ENCODE assay signal across 25 mouse cellular contexts in the genomic region with DNA sequence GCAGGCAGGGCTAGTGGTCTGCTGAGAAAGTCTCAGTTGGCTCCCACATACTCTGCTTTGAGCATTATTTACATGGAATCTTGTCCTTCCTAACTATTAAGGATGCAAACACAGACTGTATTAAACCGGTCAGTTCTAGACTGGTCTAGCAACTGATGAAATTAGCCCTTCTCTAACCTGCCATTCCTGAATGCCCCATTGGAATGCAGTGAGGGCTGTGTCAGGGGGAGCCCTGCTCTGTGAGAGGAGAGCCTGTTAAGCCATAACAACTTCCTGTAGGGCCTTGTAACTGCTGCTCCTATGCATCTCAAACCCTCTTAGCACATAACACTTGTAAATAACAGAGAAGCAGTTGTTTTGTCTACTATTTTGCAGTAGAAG.
DNase-seq lines count a peak whose midpoint lies in the region; ATAC-seq lines count a peak whose summit lies in the region.
"Had no signal": no experiment of that assay in that cellular context is flagged by ENCODE, and none has a peak within 500 bp of the region (broad histone marks: within the 10 kb centered on the region; RNA-seq: fewer than 3 reads in every experiment).

No protein-coding gene starts in this region.

- no peak overlapping the region for H3K4me2 ChIP-seq in kidney, embryonic 14.5 days (replicated peaks; ENCODE audit: low read depth, low read length)
- no peak overlapping the region for H3K4me2 ChIP-seq in kidney, embryonic 16.5 days (replicated peaks; ENCODE audit: low read depth, low read length)
- H3K4me2 ChIP-seq in limb, embryonic 11.5 days (ENCODE audit: low read depth, severe bottlenecking): no peak overlapping the region
- H3K4me2 ChIP-seq in heart, embryonic 12.5 days: no peak overlapping the region
- no peak overlapping the region for H3K4me2 ChIP-seq in midbrain, embryonic 15.5 days
- H3K4me2 ChIP-seq: embryonic facial prominence, embryonic 12.5 days; liver, embryonic 12.5 days; lung, embryonic 14.5 days; neural tube, embryonic 13.5 days had no signal

- ATAC-seq in kidney, embryonic 14.5 days (ENCODE audit: low FRiP score, low TSS enrichment): no peak
- ATAC-seq in kidney, embryonic 16.5 days (ENCODE audit: low FRiP score, low TSS enrichment): no peak
- no peak for ATAC-seq in limb, embryonic 11.5 days (ENCODE audit: insufficient number of reproducible peaks, low FRiP score, low TSS enrichment, low read depth)
- no peak for ATAC-seq in heart, embryonic 12.5 days (ENCODE audit: insufficient number of reproducible peaks, low FRiP score)
- no peak for ATAC-seq in midbrain, embryonic 15.5 days (replicated peaks)
- ATAC-seq: hindbrain, embryonic 16.5 days; intestine, embryonic 16.5 days; liver, embryonic 12.5 days had no signal

- H3K27ac ChIP-seq in kidney, embryonic 14.5 days (ENCODE audit: low read depth, low read length): no peak overlapping the region
- 0 out of 2 replicates have a peak overlapping the region, but pooled peaks have one; percentile 50 for H3K27ac ChIP-seq in kidney, embryonic 16.5 days (ENCODE audit: low read length)
- H3K27ac ChIP-seq in limb, embryonic 11.5 days (replicated peaks; ENCODE audit: low read depth, low read length): 0 out of 2 replicates have a peak overlapping the region, but pooled peaks have one; percentile 9
- H3K27ac ChIP-seq in heart, embryonic 12.5 days (ENCODE audit: poor library complexity, severe bottlenecking): no peak overlapping the region
- H3K27ac ChIP-seq in midbrain, embryonic 15.5 days: no peak overlapping the region
- H3K27ac ChIP-seq: embryonic facial prominence, embryonic 12.5 days; heart, adult 2 months; left cerebral cortex, adult 2 months; liver, embryonic 12.5 days; macrophage; midbrain, embryonic 10.5 days; neural tube, embryonic 13.5 days had no signal

- 57% methylated on average over 1 of the region's 1 CpGs for WGBS in kidney, embryonic 14.5 days
- 61% methylated on average over 1 of the region's 1 CpGs for WGBS in kidney, embryonic 16.5 days
- WGBS in limb, embryonic 11.5 days: 81% methylated on average over 1 of the region's 1 CpGs
- WGBS in heart, embryonic 12.5 days: 59% methylated on average over 1 of the region's 1 CpGs
- 78% methylated on average over 1 of the region's 1 CpGs for WGBS in midbrain, embryonic 15.5 days

- 0 out of 2 replicates have a peak, but pooled peaks cover 4% of the 10 kb centered on the region for H3K4me1 ChIP-seq in kidney, embryonic 14.5 days (ENCODE audit: control insufficient read depth, insufficient read depth, low read length)
- peaks cover 5% of the 10 kb centered on the region; the same call in 1 of the 2 replicates for H3K4me1 ChIP-seq in kidney, embryonic 16.5 days (ENCODE audit: insufficient read depth, low read length)
- H3K4me1 ChIP-seq in limb, embryonic 11.5 days (ENCODE audit: control insufficient read depth, insufficient read depth, low read length): 0 out of 2 replicates have a peak, but pooled peaks cover 4% of the 10 kb centered on the region
- no peaks in the 10 kb centered on the region for H3K4me1 ChIP-seq in heart, embryonic 12.5 days (replicated peaks)
- H3K4me1 ChIP-seq in midbrain, embryonic 15.5 days: no peaks in the 10 kb centered on the region
- H3K4me1 ChIP-seq: embryonic facial prominence, embryonic 12.5 days; liver, embryonic 12.5 days; midbrain, embryonic 10.5 days had no signal

- no peak overlapping the region for H3K4me3 ChIP-seq in kidney, embryonic 14.5 days (ENCODE audit: low read length)
- no peak overlapping the region for H3K4me3 ChIP-seq in kidney, embryonic 16.5 days (ENCODE audit: low read length)
- H3K4me3 ChIP-seq in limb, embryonic 11.5 days (ENCODE audit: low read depth, low read length): no peak overlapping the region
- H3K4me3 ChIP-seq in heart, embryonic 12.5 days: no peak overlapping the region
- no peak overlapping the region for H3K4me3 ChIP-seq in midbrain, embryonic 15.5 days
- H3K4me3 ChIP-seq: embryonic facial prominence, embryonic 12.5 days; erythroblast, embryonic 14.5 days; heart, adult 2 months; left cerebral cortex, adult 2 months; liver, embryonic 12.5 days; midbrain, embryonic 10.5 days; neural tube, embryonic 13.5 days had no signal

- no peaks in the 10 kb centered on the region for H3K27me3 ChIP-seq in kidney, embryonic 14.5 days (ENCODE audit: control insufficient read depth, insufficient read depth, low read length)
- no peaks in the 10 kb centered on the region for H3K27me3 ChIP-seq in kidney, embryonic 16.5 days (ENCODE audit: insufficient read depth, low read length)
- H3K27me3 ChIP-seq in limb, embryonic 11.5 days (ENCODE audit: control insufficient read depth, insufficient read depth, low read length): no peaks in the 10 kb centered on the region
- H3K27me3 ChIP-seq in heart, embryonic 12.5 days (replicated peaks): no peaks in the 10 kb centered on the region
- H3K27me3 ChIP-seq in midbrain, embryonic 15.5 days (replicated peaks): no peaks in the 10 kb centered on the region
- H3K27me3 ChIP-seq: embryonic facial prominence, embryonic 12.5 days; liver, embryonic 12.5 days; neural tube, embryonic 13.5 days had no signal

- H3K9me3 ChIP-seq in kidney, embryonic 14.5 days (ENCODE audit: control insufficient read depth, low read length): no peaks in the 10 kb centered on the region
- no peaks in the 10 kb centered on the region for H3K9me3 ChIP-seq in kidney, embryonic 16.5 days (ENCODE audit: low read length)
- no peaks in the 10 kb centered on the region for H3K9me3 ChIP-seq in limb, embryonic 11.5 days (ENCODE audit: control insufficient read depth, low read length)
- H3K9me3 ChIP-seq in heart, embryonic 12.5 days (replicated peaks): no peaks in the 10 kb centered on the region
- no peaks in the 10 kb centered on the region for H3K9me3 ChIP-seq in midbrain, embryonic 15.5 days
- H3K9me3 ChIP-seq: embryonic facial prominence, embryonic 12.5 days; liver, embryonic 12.5 days; midbrain, embryonic 10.5 days; neural tube, embryonic 13.5 days had no signal

- H3K9ac ChIP-seq in kidney, embryonic 14.5 days (ENCODE audit: low read depth, low read length): no peak overlapping the region
- no peak overlapping the region for H3K9ac ChIP-seq in kidney, embryonic 16.5 days (replicated peaks; ENCODE audit: low read length)
- no peak overlapping the region for H3K9ac ChIP-seq in limb, embryonic 11.5 days (ENCODE audit: low read length)
- H3K9ac ChIP-seq in heart, embryonic 12.5 days: no peak overlapping the region
- no peak overlapping the region for H3K9ac ChIP-seq in midbrain, embryonic 15.5 days
- H3K9ac ChIP-seq: embryonic facial prominence, embryonic 12.5 days; liver, embryonic 12.5 days; lung, embryonic 14.5 days; neural tube, embryonic 13.5 days had no signal

- intact Hi-C loops in gastrocnemius, postnatal 14 days (cut with DNase I; ENCODE audit: low total_unique reads): no loop called here

- H3K36me3 ChIP-seq in kidney, embryonic 14.5 days (ENCODE audit: control insufficient read depth, insufficient read depth, low read length): no peaks in the 10 kb centered on the region
- no peaks in the 10 kb centered on the region for H3K36me3 ChIP-seq in kidney, embryonic 16.5 days (ENCODE audit: insufficient read depth, low read length)
- no peaks in the 10 kb centered on the region for H3K36me3 ChIP-seq in limb, embryonic 11.5 days (ENCODE audit: control insufficient read depth, insufficient read depth, low read length)
- no peaks in the 10 kb centered on the region for H3K36me3 ChIP-seq in heart, embryonic 12.5 days
- no peaks in the 10 kb centered on the region for H3K36me3 ChIP-seq in midbrain, embryonic 15.5 days (replicated peaks)
- H3K36me3 ChIP-seq: embryonic facial prominence, embryonic 12.5 days; liver, embryonic 12.5 days; midbrain, embryonic 10.5 days; neural tube, embryonic 13.5 days had no signal

- peak; percentile 48 for DNase-seq in kidney, adult 11 months
- peak; percentile 37 for DNase-seq in forelimb bud, embryonic 11.5 days (ENCODE audit: low read depth, low spot score)
- no peak for DNase-seq in limb, embryonic 11.5 days (ENCODE audit: low spot score)
- DNase-seq in gastrocnemius, postnatal 14 days: no peak
- DNase-seq: B cell, adult 2 months; cerebellum, adult 9-10 months; gastrocnemius, postnatal 10 days; heart, adult 2 months; layer of hippocampus, adult 9-11 months; left cerebral cortex, postnatal 4 days; lung, embryonic 14.5 days; right cerebral cortex, postnatal 14 days had no signal

Comparison
In these comparisons a context has a peak if more than half of its experiments do, and no peak if none do; other contexts are left out.
1. H3K27ac ChIP-seq: peak in kidney, embryonic 16.5 days (single experiment) and limb, embryonic 11.5 days (single experiment); none in kidney, embryonic 14.5 days (single experiment), heart, embryonic 12.5 days (single experiment) and midbrain, embryonic 15.5 days (single experiment).
2. DNase-seq: peak in kidney, adult 11 months (single experiment) and forelimb bud, embryonic 11.5 days (single experiment); none in limb, embryonic 11.5 days (single experiment) and gastrocnemius, postnatal 14 days (single experiment).